Mouse (Mus musculus) limb, embryonic 15.5 days (tissue): Measurements from ENCODE around the gene Gstp3. TPM values are rescaled to one million over a fixed set of nuclear protein-coding genes. Genes with fewer than 3 reads are reported as not detected.

Source experiments
- ATAC-seq: fragments of 200-750 bp; cut with Nextera tagmentation; 2 replicates; pipeline ENCODE4 v1.8.0; 2017; ENCODE audit warnings: low read depth, moderate TSS enrichment; ENCODE audit not compliant: insufficient number of reproducible peaks, low FRiP score, low TSS enrichment
- H3K27ac ChIP-seq: fragments of 300-500 bp; sonication (generic); 2 replicates; pipeline ENCODE4 v1.5.1; 2015; ENCODE audit warnings: moderate library complexity, mild to moderate bottlenecking, inconsistent platforms
- H3K27me3 ChIP-seq: fragments of 300-500 bp; sonication (generic); 2 replicates; pipeline ENCODE4 v1.6.1; 2015; ENCODE audit warnings: inconsistent platforms
- H3K36me3 ChIP-seq: fragments of 300-500 bp; sonication (generic); 2 replicates; pipeline ENCODE4 v1.6.1; 2015; ENCODE audit warnings: inconsistent platforms
- H3K4me1 ChIP-seq: fragments of 300-500 bp; sonication (generic); 2 replicates; pipeline ENCODE4 v1.6.1; 2015; ENCODE audit warnings: inconsistent platforms
- H3K4me2 ChIP-seq: fragments of 300-500 bp; sonication (generic); 2 replicates; pipeline ENCODE4 v1.6.1; 2015; ENCODE audit warnings: mild to moderate bottlenecking, inconsistent platforms
- H3K4me3 ChIP-seq: fragments of 300-500 bp; sonication (generic); 2 replicates; pipeline ENCODE4 v1.5.1; 2015; ENCODE audit warnings: mild to moderate bottlenecking, inconsistent platforms
- H3K9ac ChIP-seq: fragments of 300-500 bp; sonication (generic); 2 replicates; pipeline ENCODE4 v1.6.1; 2015; ENCODE audit warnings: inconsistent platforms
- H3K9me3 ChIP-seq: fragments of 300-500 bp; sonication (generic); 2 replicates; pipeline ENCODE4 v1.6.1; 2016; ENCODE audit warnings: inconsistent platforms
- WGBS: fragments of 180-500 bp; shearing (Covaris S2); methylation state at CpG from one replicate; pipeline ENCODE4 v1.1.7; 2015; 5-methylcytosine and 5-hydroxymethylcytosine counted together
- polyA plus RNA-seq: library from polyadenylated mRNA; unstranded; fragments of >200 nt; fragmentation: Nextera tagmentation; extraction: Ambion mirVana; gene quantifications from 2 replicates; pipeline ENCODE4 v1.2.1, GENCODE M21; 2015

The Gstp3 gene
- polyA plus RNA-seq, 1 experiment from 2014 or later = 0.46 TPM

- H3K27me3 ChIP-seq = 0 out of 2 replicates have a peak, but pooled peaks cover 12% of the 10 kb centered on the region
- H3K9me3 ChIP-seq = no peaks in the 10 kb centered on the region
- no peak overlapping the region for H3K4me3 ChIP-seq
- 41% methylated on average over 5 of the region's 5 CpGs for WGBS
- no peak overlapping the region for H3K27ac ChIP-seq
- ATAC-seq = no peak
- no peaks in the 10 kb centered on the region for H3K4me1 ChIP-seq
- no peaks in the 10 kb centered on the region for H3K36me3 ChIP-seq
- H3K9ac ChIP-seq = no peak overlapping the region
- no peak overlapping the region for H3K4me2 ChIP-seq
These were observed 28.8 kb upstream of the Gstp3 start for GRCm38 (mm10) chr19:4088146-4088545.

- H3K9me3 ChIP-seq = no peaks in the 10 kb centered on the region
- H3K4me3 ChIP-seq = no peak overlapping the region
- H3K36me3 ChIP-seq = no peaks in the 10 kb centered on the region
- no peak for ATAC-seq
- no peak overlapping the region for H3K9ac ChIP-seq
- H3K27me3 ChIP-seq = 0 out of 2 replicates have a peak, but pooled peaks cover 12% of the 10 kb centered on the region
- no peak overlapping the region for H3K27ac ChIP-seq
- WGBS = 84% methylated on average over 5 of the region's 5 CpGs
- no peak overlapping the region for H3K4me2 ChIP-seq
- H3K4me1 ChIP-seq = no peaks in the 10 kb centered on the region
These were observed 27.7 kb upstream of the Gstp3 start for GRCm38 (mm10) chr19:4087090-4087489.

GRCm38 (mm10) chr19:4086156-4086555, 26.8 kb upstream of the Gstp3 start:
- H3K4me3 ChIP-seq = no peak overlapping the region
- H3K9me3 ChIP-seq = no peaks in the 10 kb centered on the region
- H3K9ac ChIP-seq = no peak overlapping the region
- 91% methylated on average over 15 of the region's 15 CpGs for WGBS
- no peaks in the 10 kb centered on the region for H3K36me3 ChIP-seq
- no peaks in the 10 kb centered on the region for H3K4me1 ChIP-seq
- H3K4me2 ChIP-seq = no peak overlapping the region
- 0 out of 2 replicates have a peak, but pooled peaks cover 12% of the 10 kb centered on the region for H3K27me3 ChIP-seq
- no peak overlapping the region for H3K27ac ChIP-seq
- ATAC-seq = no peak

- no peak for ATAC-seq
- Histone ChIP-seq H3K4me3 (no peak overlapping the region), H3K9ac (no peak overlapping the region), H3K27me3 (0 out of 2 replicates have a peak, but pooled peaks cover 12% of the 10 kb centered on the region), H3K36me3 (no peaks in the 10 kb centered on the region), H3K4me2 (no peak overlapping the region), H3K27ac (no peak overlapping the region), H3K4me1 (no peaks in the 10 kb centered on the region), H3K9me3 (no peaks in the 10 kb centered on the region)
- 100% methylated on average over 1 of the region's 1 CpGs for WGBS
These were observed 25.6 kb upstream of the Gstp3 start for GRCm38 (mm10) chr19:4084984-4085383.

GRCm38 (mm10) chr19:4083826-4084225, 24.5 kb upstream of the Gstp3 start:
- 30% methylated on average over 8 of the region's 8 CpGs for WGBS
- H3K9me3 ChIP-seq = no peaks in the 10 kb centered on the region
- H3K27me3 ChIP-seq = 0 out of 2 replicates have a peak, but pooled peaks cover 7% of the 10 kb centered on the region
- no peaks in the 10 kb centered on the region for H3K36me3 ChIP-seq
- no peak overlapping the region for H3K27ac ChIP-seq
- H3K4me2 ChIP-seq = no peak overlapping the region
- no peak overlapping the region for H3K9ac ChIP-seq
- ATAC-seq = no peak
- no peak overlapping the region for H3K4me3 ChIP-seq
- H3K4me1 ChIP-seq = no peaks in the 10 kb centered on the region

GRCm38 (mm10) chr19:4083316-4083715, 23.9 kb upstream of the Gstp3 start:
- Histone ChIP-seq H3K9me3 (no peaks in the 10 kb centered on the region), H3K36me3 (no peaks in the 10 kb centered on the region), H3K4me1 (no peaks in the 10 kb centered on the region), H3K4me2 (no peak overlapping the region), H3K27ac (no peak overlapping the region), H3K9ac (no peak overlapping the region), H3K4me3 (no peak overlapping the region), H3K27me3 (0 out of 2 replicates have a peak, but pooled peaks cover 7% of the 10 kb centered on the region)
- 84% methylated on average over 7 of the region's 7 CpGs for WGBS
- no peak for ATAC-seq

- 80% methylated on average over 11 of the region's 11 CpGs for WGBS
- no peaks in the 10 kb centered on the region for H3K4me1 ChIP-seq
- no peak for ATAC-seq
- no peak overlapping the region for H3K27ac ChIP-seq
- no peak overlapping the region for H3K4me3 ChIP-seq
- 0 out of 2 replicates have a peak, but pooled peaks cover 7% of the 10 kb centered on the region for H3K27me3 ChIP-seq
- no peaks in the 10 kb centered on the region for H3K36me3 ChIP-seq
- no peak overlapping the region for H3K9ac ChIP-seq
- H3K9me3 ChIP-seq = no peaks in the 10 kb centered on the region
- H3K4me2 ChIP-seq = no peak overlapping the region
These were observed 23.0 kb upstream of the Gstp3 start for GRCm38 (mm10) chr19:4082219-4082965.

GRCm38 (mm10) chr19:4081394-4081793, 22.0 kb upstream of the Gstp3 start, which contains the start of gene Cabp2:
Gene Cabp2 (plus strand): TSS chr19:4081578.
- 65% methylated on average over 3 of the region's 3 CpGs for WGBS
- Histone ChIP-seq H3K4me3 (no peak within 1 kb of the TSS), H3K4me2 (no peak within 1 kb of the TSS), H3K27me3 (0 out of 2 replicates have a peak, but pooled peaks cover 7% of the 10 kb centered on the region), H3K36me3 (no peaks in the 10 kb centered on the region), H3K27ac (no peak within 1 kb of the TSS), H3K4me1 (no peaks in the 10 kb centered on the region), H3K9ac (no peak within 1 kb of the TSS), H3K9me3 (no peaks in the 10 kb centered on the region)
- no peak for ATAC-seq

GRCm38 (mm10) chr19:4080511-4081009, 21.2 kb upstream of the Gstp3 start:
- WGBS = 61% methylated on average over 8 of the region's 8 CpGs
- Histone ChIP-seq H3K4me2 (no peak overlapping the region), H3K4me3 (no peak overlapping the region), H3K27me3 (0 out of 2 replicates have a peak, but pooled peaks cover 7% of the 10 kb centered on the region), H3K4me1 (no peaks in the 10 kb centered on the region), H3K27ac (no peak overlapping the region), H3K9me3 (no peaks in the 10 kb centered on the region), H3K9ac (no peak overlapping the region), H3K36me3 (no peaks in the 10 kb centered on the region)
- no peak for ATAC-seq

- WGBS = 82% methylated on average over 1 of the region's 1 CpGs
- Histone ChIP-seq H3K4me3 (no peak overlapping the region), H3K27ac (no peak overlapping the region), H3K9me3 (no peaks in the 10 kb centered on the region), H3K4me2 (no peak overlapping the region), H3K4me1 (no peaks in the 10 kb centered on the region), H3K36me3 (no peaks in the 10 kb centered on the region), H3K9ac (no peak overlapping the region), H3K27me3 (0 out of 2 replicates have a peak, but pooled peaks cover 7% of the 10 kb centered on the region)
- no peak for ATAC-seq
These were observed 20.2 kb upstream of the Gstp3 start for GRCm38 (mm10) chr19:4079594-4079993.

GRCm38 (mm10) chr19:4075531-4075930, 16.2 kb upstream of the Gstp3 start:
- H3K27me3 ChIP-seq = no peaks in the 10 kb centered on the region
- no peak overlapping the region for H3K4me3 ChIP-seq
- H3K4me2 ChIP-seq = no peak overlapping the region
- no peaks in the 10 kb centered on the region for H3K4me1 ChIP-seq
- no peak overlapping the region for H3K9ac ChIP-seq
- no peaks in the 10 kb centered on the region for H3K36me3 ChIP-seq
- no peak for ATAC-seq
- H3K27ac ChIP-seq = no peak overlapping the region
- no peaks in the 10 kb centered on the region for H3K9me3 ChIP-seq
- 88% methylated on average over 1 of the region's 1 CpGs for WGBS

- Histone ChIP-seq H3K4me2 (no peak overlapping the region), H3K4me3 (no peak overlapping the region), H3K9me3 (no peaks in the 10 kb centered on the region), H3K36me3 (no peaks in the 10 kb centered on the region), H3K9ac (no peak overlapping the region), H3K4me1 (no peaks in the 10 kb centered on the region), H3K27ac (no peak overlapping the region), H3K27me3 (no peaks in the 10 kb centered on the region)
- 67% methylated on average over 6 of the region's 6 CpGs for WGBS
- ATAC-seq = no peak
These were observed 13.5 kb upstream of the Gstp3 start for GRCm38 (mm10) chr19:4072706-4073424.
